Mouse (Mus musculus): ENCODE results near the gene Smim1.

GRCm38 (mm10) chr4:153975768-153976167, 50.3 kb downstream of the Smim1 start:
- TF ChIP-seq POLR2A (IDR thresholded peaks at IDR 0.05; ENCODE audit: insufficient read length, low read depth) (no peak), E2F4 (IDR thresholded peaks at IDR 0.05; ENCODE audit: insufficient read depth) (no peak)
